Mouse (Mus musculus) R1 (cell line): ENCODE measurements around the gene Tenm4.

Experiments
- DNase-seq: peaks from one replicate; pipeline ENCODE4 v3.0.0-alpha.2; 2018; ENCODE audit warnings: low read depth, low spot score

Tenm4 gene

DNA sequence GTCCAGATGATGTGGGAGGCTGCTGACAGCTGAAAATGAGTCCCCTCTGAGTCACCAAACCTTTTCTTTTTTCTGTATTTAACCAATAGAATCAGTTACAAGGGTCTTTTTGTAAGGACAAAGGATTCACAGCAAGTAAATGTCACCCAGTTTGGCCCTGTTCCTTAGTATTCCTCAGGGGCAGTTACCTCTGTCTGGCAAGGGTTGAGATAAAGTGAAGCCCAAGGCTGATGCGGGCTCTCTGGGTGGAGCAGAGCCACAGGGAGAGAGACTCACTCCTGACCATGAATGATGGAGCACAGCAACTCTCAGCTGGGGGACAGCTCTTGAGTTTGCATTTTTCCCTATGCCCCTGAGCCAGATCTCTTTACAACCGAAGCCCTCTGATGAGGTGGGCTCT lies 681.7 kb downstream of the Tenm4 start:
- DNase-seq = no peak

DNA sequence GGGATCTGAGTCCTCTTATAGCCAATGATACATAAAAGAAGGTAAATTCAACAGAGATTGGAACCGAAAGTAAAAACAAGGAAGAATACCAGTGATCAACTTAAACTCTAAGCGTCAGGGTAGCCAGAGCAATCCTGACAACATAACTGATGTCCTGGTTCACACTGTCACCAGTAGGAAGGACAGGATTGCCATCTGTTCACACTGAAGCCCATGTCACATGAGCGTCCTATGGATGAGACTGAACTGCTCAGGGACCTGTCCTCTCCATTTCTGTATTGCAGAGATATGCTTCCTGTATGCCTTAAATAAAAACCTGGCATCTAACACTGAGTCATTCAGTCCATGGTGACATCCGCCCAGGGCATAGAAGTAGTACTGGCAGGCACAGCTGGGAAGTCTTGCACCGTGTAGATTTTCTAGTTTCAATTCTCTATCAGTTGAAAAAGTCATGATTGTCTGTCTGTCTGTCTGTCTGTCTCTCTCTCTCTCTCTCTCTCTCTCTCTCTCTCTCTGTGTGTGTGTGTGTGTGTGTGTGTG lies 684.9 kb downstream of the Tenm4 start:
- DNase-seq = no peak

DNA sequence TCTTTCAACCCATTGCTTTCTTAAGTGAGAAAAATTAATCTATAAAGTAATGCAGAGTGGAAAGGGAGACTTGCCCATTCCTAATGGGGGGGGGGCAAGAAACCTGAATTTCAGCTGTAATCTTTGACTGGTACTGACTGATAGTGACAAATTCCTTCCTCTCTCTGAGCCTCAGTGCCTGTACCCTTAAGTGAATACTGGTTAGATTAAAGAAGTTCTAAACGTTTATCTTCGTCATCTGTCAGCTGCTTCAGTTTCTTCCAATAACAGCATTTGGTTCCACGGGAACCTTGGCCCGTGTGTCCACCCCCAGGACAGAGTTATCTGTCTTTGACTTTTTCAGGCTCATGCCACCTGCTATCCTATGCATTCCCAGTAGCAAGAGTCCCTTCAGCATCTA lies 685.5 kb downstream of the Tenm4 start:
- no peak for DNase-seq

DNA sequence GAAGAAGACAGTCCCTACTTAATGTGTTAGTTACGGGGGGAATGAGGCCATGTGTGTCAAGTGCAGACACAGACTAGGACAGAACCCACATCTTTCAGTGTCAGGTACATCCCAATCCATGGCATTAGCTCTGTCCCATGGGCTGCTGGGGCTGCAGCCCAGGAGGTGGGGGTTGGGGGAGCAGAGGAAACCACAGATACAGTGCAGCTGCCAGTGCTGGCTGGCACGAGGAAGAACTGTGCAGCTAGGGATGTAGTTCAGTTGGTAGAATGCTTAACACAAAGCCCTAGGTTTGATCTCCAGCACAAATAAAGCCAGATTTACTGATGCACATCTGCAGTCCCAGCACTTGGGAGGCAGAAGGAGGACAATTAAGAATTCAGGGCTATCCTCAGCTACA lies 688.0 kb downstream of the Tenm4 start:
- DNase-seq = no peak

DNA sequence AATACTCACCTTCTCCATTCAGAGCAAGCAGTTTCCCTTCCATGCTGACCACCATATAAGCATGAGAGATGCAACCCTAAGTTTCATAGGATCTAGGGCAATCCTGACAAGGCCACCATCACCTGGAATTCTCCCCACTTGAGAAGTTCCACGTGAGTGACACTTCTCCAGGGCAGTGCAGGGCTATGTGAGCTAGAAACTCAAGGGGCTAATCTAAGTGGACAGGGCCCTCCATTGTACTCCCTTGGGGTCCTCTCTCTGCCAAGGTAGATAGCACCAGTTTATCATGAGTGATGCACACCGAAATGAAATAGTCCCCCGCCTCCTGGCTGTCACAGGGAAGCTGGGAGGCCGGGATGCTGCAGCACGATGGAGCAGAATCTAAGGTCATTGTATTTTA lies 688.6 kb downstream of the Tenm4 start:
- DNase-seq = no peak

DNA sequence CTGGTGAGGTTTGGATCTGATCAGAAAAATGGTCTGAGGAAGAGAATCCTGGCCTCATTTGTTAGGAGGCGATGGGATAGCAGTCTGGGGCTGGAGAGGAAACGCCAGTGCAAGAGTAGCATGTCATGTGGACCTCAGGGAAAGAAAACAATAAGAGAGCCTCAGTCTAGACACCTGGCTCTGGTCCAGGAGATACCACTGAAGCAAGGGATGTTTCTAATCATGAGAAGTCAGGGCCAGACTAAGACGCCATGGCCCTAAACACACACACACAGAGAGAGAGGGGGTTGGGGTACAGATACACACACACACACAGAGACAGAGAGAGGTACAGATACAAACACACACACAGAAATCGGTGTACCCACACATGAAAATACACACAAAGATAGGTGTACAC lies 689.6 kb downstream of the Tenm4 start:
- DNase-seq = no peak

DNA sequence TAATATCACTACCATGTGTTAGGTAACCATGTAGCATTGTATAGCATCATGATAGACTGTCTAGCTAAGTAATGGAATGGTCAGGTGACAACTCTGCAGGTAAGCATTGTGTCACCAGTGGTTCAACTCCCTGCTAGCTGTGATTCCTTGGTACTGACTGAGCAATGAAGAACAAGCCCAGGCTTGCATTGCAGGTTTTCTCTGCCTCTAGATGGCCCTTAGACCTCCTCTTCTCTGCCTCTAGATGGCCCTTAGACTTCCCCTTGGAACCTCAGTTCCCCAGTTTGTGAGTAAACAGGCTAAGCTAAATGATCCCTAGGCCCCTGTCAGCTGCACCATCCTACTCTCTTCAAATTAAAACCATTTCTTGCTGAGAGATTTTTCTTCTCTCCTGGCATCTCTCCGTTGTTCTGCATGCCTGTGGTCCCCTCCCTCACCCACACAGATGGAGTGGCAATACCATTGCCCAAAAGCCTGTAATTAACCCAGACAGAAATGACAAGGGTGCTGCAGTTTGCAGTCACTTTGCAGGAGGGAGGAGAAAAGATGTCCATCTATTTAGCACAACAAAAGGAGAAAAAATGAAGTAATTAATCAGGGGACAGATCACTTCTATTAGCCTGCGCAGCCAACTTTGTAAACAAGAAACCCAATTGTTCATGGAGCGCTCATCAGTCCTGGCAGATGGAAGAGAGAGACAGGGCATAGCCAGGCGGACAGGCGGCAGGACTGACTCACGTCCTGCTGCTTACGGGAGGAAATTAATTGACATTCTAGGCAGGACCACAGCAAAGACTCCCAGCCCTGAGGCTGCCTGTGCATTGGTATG lies 694.1 kb downstream of the Tenm4 start:
- no peak for DNase-seq

DNA sequence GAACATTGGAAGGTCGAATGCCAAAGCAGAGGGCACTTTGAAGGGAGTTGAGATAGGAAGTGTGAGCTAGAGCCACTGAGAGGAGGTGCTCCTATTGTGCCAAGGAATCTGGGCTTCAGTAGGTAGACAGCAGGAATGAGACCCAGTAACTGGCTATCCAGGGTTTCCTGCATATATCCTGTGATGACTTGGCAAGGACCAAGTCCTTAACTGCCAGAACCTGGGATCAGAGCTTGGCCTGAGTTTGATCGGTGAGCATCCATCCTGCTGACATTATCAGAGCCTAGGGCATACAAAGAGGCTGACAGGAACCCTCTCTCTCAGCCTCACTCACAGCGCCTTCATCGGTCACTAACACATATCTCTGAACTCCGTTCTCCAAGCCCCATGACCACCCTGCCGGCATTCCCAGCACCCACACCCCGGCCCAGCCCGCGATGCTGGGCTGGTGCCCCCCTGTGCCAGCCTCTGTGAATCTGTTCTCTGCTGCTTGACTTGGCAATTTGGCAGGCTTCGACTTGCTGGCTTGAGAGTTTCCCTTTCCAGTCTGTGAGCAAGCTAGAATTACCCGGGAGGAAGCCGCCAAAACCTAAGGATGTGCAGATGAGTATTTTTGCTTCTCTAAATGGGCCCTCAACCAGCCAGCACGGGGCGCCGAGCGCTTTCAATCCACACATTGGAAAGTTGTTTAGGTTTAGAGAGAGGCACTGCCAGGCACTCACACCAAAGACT lies 698.2 kb downstream of the Tenm4 start:
- no peak for DNase-seq

DNA sequence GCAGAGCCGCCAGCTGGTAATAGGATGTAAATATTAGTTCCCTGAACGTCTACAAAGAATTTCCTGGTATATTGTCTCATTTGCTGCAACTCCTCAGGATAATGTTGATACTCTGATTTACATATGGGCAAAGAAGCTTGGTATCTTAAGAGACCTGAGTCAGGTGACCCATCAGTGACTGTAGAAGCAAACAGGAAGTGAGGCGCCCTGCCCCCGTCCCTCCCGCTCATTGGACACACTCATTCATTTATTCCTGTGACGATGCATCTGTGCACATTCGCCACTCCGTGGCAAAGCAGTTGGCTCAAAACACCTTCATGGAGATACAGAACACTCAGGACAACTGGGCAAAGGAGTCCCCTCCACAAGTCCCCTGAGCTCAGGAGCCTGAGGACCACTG lies 699.4 kb downstream of the Tenm4 start:
- no peak for DNase-seq

DNA sequence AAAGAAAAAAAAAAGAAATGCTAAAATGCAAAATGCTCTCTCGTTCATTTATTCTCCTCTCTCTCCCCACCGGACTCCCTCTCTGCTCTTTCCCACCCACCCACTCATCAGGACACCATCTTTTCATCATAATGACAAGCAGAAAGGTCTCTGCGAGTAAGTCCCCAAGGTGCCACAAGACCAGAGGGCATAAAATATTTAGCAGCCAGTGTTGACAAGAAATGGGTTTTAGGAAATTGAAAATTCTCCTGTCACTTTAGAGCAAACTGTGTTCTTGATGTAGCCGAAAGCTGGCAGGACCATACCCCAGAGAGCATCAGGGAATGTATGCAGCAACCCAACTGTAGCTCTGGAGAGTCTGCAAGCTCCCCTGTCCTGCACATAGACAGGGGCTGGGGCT lies 700.0 kb downstream of the Tenm4 start:
- no peak for DNase-seq

DNA sequence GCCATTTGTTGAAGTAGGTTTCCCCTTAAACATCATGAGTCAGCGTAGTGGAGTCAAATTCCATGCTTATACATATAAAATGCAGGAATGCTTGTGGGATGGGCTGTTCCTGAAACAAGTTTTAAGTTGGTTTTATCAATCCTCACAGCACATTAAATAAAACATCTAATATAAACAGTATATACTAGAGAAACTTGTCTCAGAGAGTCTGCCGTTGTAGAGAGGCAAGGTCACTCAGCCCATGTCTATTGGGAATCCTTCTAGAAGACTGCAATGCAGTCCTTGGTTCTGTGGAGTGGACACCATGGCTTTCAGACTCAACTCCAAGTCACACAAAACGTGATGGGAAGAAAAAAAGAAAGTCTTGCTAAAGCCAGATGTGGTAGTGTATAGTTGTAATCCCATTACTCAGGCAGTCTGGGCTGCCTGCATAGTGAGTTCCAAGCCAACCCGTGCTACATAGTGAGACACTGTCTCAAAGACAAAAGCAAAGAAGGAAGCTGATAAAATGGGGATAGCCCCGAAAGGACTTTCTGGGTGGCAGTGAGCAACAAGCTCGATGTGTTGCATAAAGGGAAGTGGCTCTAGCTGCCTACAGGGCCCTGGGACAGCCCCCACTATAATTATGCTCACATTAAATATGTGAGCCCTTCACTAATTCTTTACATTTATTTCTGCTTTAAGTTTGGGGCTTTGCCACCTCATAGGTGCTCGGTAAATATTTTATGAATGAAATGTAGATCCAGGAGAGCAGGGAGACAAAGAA lies 707.6 kb downstream of the Tenm4 start:
- no peak for DNase-seq

DNA sequence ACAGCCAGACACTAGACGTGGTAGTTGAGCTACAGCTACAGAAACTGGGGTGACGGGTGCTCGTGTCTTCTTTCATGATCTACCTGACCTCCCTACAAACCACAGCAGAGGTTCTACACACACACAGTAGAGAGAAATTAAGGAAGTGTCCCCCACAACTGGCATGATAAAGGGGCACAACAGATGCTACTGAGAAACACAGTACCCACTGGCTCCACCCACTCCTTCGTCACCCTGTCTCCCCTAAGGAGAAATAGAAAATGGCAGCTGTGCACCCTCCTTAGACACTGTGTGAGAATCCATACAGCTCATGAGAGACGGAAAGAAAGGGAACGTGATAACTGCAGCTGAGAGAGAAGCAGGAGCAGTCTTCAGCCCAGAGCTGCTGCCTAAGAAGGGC lies 708.5 kb downstream of the Tenm4 start:
- no peak for DNase-seq

DNA sequence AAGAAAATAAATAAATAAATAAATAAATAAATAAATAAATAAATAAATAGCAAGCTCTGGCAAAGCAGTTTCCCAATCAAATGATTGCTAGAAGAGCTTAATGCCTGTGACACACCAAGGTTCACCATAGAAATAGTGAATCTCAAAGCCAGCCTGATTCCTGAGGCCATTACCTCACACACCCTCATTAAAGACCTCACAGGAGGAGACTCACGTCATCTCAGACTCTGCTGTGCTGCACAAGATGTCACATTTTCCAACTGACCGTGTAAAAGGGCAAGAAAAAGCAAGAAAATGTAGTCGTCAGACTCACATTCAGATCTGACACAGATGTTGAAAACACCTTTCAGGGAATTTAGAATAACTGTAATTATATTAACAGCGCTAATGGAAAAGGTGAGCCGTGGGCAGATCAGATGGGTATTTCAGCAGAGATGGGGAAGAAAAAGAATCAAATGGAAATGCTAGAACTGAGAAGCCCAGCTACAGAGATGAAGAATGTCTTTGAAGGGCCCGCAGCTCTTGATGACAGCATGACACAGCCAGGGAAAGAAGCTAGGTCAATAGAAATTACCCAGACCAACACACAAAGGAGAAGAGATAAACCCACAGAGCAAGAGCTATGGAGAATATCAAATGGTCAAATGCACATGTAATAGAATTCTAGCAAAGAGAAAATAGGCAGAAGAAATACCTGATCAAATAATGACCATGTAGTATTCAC lies 709.3 kb downstream of the Tenm4 start:
- DNase-seq = no peak

DNA sequence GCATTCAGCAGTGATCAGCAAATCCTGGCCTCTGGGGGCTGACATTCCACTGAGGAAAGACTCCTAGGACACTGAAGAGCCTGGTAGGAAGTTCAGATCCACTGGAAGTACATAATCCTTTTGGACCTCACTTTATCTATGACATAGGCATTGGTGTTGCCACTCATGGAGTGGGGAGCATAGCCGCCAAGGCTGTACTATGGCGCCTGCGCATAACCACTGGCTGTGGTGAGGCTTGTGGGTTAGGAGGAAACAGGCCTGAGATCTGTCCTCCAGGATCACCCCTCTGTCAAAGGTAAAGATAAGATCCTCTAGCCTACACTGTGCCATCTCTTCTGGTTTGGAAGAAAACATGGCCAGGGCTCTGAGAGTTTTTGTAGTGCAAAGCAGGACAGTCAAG lies 712.3 kb downstream of the Tenm4 start:
- DNase-seq = no peak

DNA sequence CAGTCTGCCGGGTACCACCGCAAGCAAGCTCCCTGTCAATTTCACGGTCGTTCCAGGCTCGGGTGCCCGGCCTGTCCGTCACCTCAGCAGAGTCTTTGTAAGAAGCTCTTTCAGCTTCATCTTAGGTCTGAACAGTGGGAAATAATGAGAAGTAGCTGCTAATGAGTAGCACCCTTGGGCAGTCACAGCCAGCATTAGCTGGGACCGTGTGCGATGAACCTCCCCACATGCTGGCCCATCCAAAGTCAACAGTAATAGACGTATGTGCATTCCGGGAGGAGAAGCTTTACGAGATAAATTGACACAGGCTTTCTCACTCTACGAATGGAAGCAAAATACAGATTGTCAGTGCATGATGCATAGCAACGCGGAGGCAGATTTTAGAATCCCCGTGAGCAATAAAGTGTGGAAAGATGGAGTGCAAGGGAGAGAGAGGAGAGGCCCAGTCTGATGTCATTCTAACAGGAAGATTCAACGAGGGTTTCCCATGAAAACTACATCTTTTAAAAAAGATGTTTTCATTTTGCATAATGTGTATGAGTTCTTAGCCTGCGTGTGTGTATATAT lies 716.1 kb downstream of the Tenm4 start:
- DNase-seq = no peak

DNA sequence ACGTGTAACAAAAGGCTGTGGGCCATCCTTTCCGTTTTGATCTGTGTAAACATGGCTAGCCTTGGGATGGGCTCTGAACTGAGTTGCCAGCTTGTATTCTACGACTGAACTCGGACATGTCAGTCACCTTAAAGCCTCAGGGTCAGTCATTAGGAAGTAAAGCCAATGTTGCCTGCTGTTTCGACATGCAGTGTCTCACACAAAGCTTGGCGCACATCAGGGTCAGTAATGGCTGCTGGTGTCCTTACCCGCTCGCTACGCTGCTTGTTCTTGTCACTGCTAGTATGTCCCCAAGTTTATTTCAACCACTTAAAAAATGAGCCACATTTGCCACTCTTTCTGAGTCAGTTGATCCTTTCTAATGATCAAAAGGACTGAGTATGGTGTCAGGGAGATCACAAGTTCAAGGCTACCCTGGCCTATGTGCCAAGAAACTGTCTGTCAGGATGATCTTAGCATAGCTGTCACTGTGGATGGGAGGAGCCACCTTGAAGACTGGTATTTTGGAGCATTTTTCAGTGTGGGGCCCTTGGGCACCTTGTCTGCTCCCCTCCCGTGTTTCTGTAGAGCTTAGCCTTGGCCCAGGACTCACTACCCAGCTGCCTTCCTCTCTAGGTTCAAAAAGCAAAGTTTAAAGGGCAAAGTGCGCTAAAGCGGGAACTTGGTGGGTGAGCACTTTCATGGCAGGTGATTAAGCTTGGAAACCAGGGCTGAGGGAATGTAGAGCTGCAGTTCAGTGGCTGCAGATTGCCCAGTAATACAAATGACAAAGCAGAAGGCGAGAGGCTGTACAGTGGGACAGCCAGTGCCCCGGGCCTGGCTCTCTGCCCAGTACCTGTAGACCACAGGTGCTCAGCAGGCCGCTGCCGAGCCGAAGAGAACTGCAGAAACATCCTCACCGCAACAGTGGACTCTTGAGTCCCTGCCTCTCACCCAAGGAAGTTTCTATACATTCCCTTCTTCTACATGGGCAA lies 718.3 kb downstream of the Tenm4 start:
- no peak for DNase-seq

DNA sequence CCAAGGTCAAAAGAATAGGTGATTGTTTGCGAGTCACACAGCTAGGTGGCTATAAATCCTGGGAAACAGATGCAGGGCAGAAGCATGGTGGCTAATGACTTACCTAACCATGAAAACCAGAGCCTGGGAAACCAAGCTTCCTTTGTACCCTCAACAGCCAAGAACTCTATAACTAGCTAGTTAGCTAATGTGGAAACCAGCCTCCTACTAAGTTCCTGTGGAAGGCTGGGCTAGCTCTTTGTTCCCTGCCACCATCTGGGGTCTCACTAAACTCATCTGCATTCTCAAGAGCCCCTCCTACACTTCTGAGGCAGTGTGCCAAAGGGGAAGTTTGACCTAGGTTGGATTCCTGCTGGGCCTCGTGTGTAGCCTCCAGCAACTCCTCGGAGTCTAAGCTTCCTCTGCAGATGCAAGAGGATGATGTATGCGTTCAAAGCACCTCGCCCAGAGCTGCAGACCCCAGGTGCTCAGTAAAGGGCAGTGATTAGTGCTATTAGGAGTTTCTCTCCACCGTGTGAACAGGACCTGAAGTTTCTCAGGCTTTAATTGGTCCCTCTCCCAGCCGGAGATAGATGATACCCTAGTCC lies 719.1 kb downstream of the Tenm4 start:
- DNase-seq = peak; percentile 79

DNA sequence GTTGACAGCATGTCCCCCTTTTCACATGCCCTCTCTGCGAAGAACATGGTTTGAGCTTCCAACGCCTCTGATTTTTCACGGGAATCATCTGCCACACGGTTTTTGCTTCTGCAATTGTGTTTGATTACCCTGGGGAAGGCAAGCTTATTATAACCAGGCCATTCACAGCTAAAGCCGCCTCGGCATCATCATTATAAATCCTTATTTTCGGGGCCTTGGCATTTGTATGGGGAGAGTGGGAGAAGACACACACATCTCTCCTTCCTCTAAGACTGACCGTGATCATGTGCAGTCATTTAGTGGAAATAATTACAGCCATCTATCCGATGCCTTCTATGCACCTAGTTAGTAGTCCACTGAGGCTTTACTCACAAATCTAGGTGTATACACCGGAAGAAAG lies 719.9 kb downstream of the Tenm4 start:
- no peak for DNase-seq

DNA sequence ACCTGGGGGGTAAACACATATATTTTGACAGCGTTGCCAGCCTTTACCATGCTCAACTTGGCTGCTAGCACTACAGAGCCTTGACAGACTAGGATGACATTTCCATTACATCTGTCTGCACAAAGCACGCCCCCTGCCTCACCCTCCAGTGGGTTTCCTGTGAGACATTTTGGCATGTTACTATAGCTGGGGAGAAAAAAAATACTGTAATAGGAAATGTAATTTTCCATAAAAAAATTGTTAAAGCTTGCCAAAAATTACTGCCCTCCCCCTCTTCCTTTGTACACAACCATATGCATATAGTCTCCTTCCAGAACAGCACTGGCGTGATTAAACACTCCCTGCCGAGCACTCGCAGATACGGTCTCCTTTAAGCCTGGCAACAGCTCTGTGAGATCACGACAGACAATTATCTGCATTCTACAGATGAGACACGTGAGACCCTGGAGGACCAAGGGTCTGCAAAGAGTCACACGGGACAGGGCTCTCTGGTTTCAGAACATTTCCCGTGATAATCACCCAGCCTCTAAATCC lies 728.1 kb downstream of the Tenm4 start:
- no peak for DNase-seq
